Mouse (Mus musculus) forebrain, embryonic 16.5 days (tissue): ENCODE measurements at regions not wholly inside any gene's neighbourhood (a gene's known extent, or its start where the extent isn't known, plus 50 kb on each side); places are given as distances from the start of the nearest gene placed in this dataset.

Experiments
- ATAC-seq: fragments of 200-750 bp; cut with Nextera tagmentation; 2 replicates; pipeline ENCODE4 v1.8.0; 2017; ENCODE audit warnings: mild to moderate bottlenecking, moderate library complexity
- H3K27ac ChIP-seq: fragments of 300-500 bp; sonication (generic); 2 replicates; pipeline ENCODE4 v1.5.1; 2014; ENCODE audit warnings: low read length, control low read depth
- H3K27me3 ChIP-seq: fragments of 300-500 bp; sonication (generic); replicated peaks from 2 replicates; pipeline ENCODE4 v1.6.1; 2014; ENCODE audit warnings: low read length; ENCODE audit not compliant: control insufficient read depth, insufficient read depth
- H3K36me3 ChIP-seq: fragments of 300-500 bp; sonication (generic); 2 replicates; pipeline ENCODE4 v1.6.1; 2014; ENCODE audit not compliant: control insufficient read depth, insufficient read depth
- H3K4me1 ChIP-seq: fragments of 300-500 bp; sonication (generic); replicated peaks from 2 replicates; pipeline ENCODE4 v1.6.1; 2014; ENCODE audit warnings: low read length; ENCODE audit not compliant: control insufficient read depth, insufficient read depth
- H3K4me2 ChIP-seq: fragments of 300-500 bp; sonication (generic); 2 replicates; pipeline ENCODE4 v1.6.1; 2014; ENCODE audit warnings: mild to moderate bottlenecking, low read length, control low read depth
- H3K4me3 ChIP-seq: fragments of 300-500 bp; sonication (generic); replicated peaks from 2 replicates; pipeline ENCODE4 v1.5.1; 2014; ENCODE audit warnings: mild to moderate bottlenecking, low read length, control low read depth
- H3K9ac ChIP-seq: fragments of 300-500 bp; sonication (generic); replicated peaks from 2 replicates; pipeline ENCODE4 v1.6.1; 2014; ENCODE audit warnings: low read depth, low read length, control low read depth
- H3K9me3 ChIP-seq: fragments of 300-500 bp; sonication (generic); 2 replicates; pipeline ENCODE4 v1.6.1; 2016; ENCODE audit warnings: low read length; ENCODE audit not compliant: control insufficient read depth
- WGBS: fragments of 180-500 bp; shearing (Covaris S2); extraction: QIAGEN DNeasy Blood & Tissue Kit; methylation state at CpG from one replicate; pipeline ENCODE4 v1.1.7; 2014; 5-methylcytosine and 5-hydroxymethylcytosine counted together

GRCm38 (mm10) chr10:44730721-44731120, 202.4 kb upstream of the Prdm1 start:
- H3K36me3 ChIP-seq, result no peaks in the 10 kb centered on the region
- H3K4me3 ChIP-seq, result no peak overlapping the region
- H3K9me3 ChIP-seq, result no peaks in the 10 kb centered on the region
- H3K4me2 ChIP-seq, result no peak overlapping the region
- 89% methylated on average over 8 of the region's 8 CpGs for WGBS
- no peak for ATAC-seq
- H3K9ac ChIP-seq, result no peak overlapping the region
- no peaks in the 10 kb centered on the region for H3K4me1 ChIP-seq
- no peaks in the 10 kb centered on the region for H3K27me3 ChIP-seq
- H3K27ac ChIP-seq, result no peak overlapping the region

- Histone ChIP-seq H3K9ac (no peak overlapping the region), H3K4me2 (no peak overlapping the region), H3K36me3 (no peaks in the 10 kb centered on the region), H3K27ac (no peak overlapping the region), H3K27me3 (no peaks in the 10 kb centered on the region), H3K4me3 (no peak overlapping the region), H3K4me1 (no peaks in the 10 kb centered on the region), H3K9me3 (no peaks in the 10 kb centered on the region)
- 86% methylated on average over 4 of the region's 4 CpGs for WGBS
- no peak for ATAC-seq
These were observed 200.7 kb upstream of the Prdm1 start for GRCm38 (mm10) chr10:44728963-44729362.

- H3K9me3 ChIP-seq, result no peaks in the 10 kb centered on the region
- H3K27ac ChIP-seq, result no peak overlapping the region
- no peaks in the 10 kb centered on the region for H3K27me3 ChIP-seq
- 70% methylated on average over 3 of the region's 3 CpGs for WGBS
- ATAC-seq, result no peak
- H3K4me3 ChIP-seq, result no peak overlapping the region
- no peaks in the 10 kb centered on the region for H3K4me1 ChIP-seq
- H3K4me2 ChIP-seq, result no peak overlapping the region
- no peak overlapping the region for H3K9ac ChIP-seq
- no peaks in the 10 kb centered on the region for H3K36me3 ChIP-seq
These were observed 196.3 kb upstream of the Prdm1 start for GRCm38 (mm10) chr10:44724575-44724974.

- WGBS, result 57% methylated on average over 1 of the region's 1 CpGs
- no peaks in the 10 kb centered on the region for H3K27me3 ChIP-seq
- ATAC-seq, result no peak
- no peak overlapping the region for H3K27ac ChIP-seq
- H3K9me3 ChIP-seq, result no peaks in the 10 kb centered on the region
- H3K4me1 ChIP-seq, result no peaks in the 10 kb centered on the region
- no peak overlapping the region for H3K4me2 ChIP-seq
- no peak overlapping the region for H3K4me3 ChIP-seq
- no peak overlapping the region for H3K9ac ChIP-seq
- no peaks in the 10 kb centered on the region for H3K36me3 ChIP-seq
These were observed 195.5 kb upstream of the Prdm1 start for GRCm38 (mm10) chr10:44723845-44724244.

GRCm38 (mm10) chr10:44723321-44723720, 195.0 kb upstream of the Prdm1 start:
- no peak for ATAC-seq

GRCm38 (mm10) chr10:44721670-44722069, 193.4 kb upstream of the Prdm1 start:
- no peak overlapping the region for H3K4me2 ChIP-seq
- H3K4me1 ChIP-seq, result no peaks in the 10 kb centered on the region
- 87% methylated on average over 10 of the region's 10 CpGs for WGBS
- no peaks in the 10 kb centered on the region for H3K27me3 ChIP-seq
- H3K36me3 ChIP-seq, result no peaks in the 10 kb centered on the region
- no peaks in the 10 kb centered on the region for H3K9me3 ChIP-seq
- no peak overlapping the region for H3K9ac ChIP-seq
- no peak overlapping the region for H3K4me3 ChIP-seq
- ATAC-seq, result no peak
- H3K27ac ChIP-seq, result no peak overlapping the region

More at GRCm38 (mm10) chr10:44723321-44723720, 195.0 kb upstream of the Prdm1 start:
- Histone ChIP-seq H3K9me3 (no peaks in the 10 kb centered on the region), H3K4me1 (no peaks in the 10 kb centered on the region), H3K4me2 (no peak overlapping the region), H3K9ac (no peak overlapping the region), H3K4me3 (no peak overlapping the region), H3K27me3 (no peaks in the 10 kb centered on the region), H3K27ac (no peak overlapping the region), H3K36me3 (no peaks in the 10 kb centered on the region)
- WGBS, result 77% methylated on average over 5 of the region's 5 CpGs

- Histone ChIP-seq H3K27ac (no peak overlapping the region), H3K27me3 (no peaks in the 10 kb centered on the region), H3K9ac (no peak overlapping the region), H3K4me2 (no peak overlapping the region), H3K36me3 (no peaks in the 10 kb centered on the region), H3K4me3 (no peak overlapping the region), H3K9me3 (no peaks in the 10 kb centered on the region), H3K4me1 (no peaks in the 10 kb centered on the region)
- WGBS, result 47% methylated on average over 5 of the region's 5 CpGs
- ATAC-seq, result no peak
These were observed 188.3 kb upstream of the Prdm1 start for GRCm38 (mm10) chr10:44716612-44717011.

GRCm38 (mm10) chr10:44715902-44716301, 187.6 kb upstream of the Prdm1 start:
- no peak overlapping the region for H3K27ac ChIP-seq
- ATAC-seq, result no peak
- H3K36me3 ChIP-seq, result no peaks in the 10 kb centered on the region
- no peaks in the 10 kb centered on the region for H3K27me3 ChIP-seq
- H3K9me3 ChIP-seq, result no peaks in the 10 kb centered on the region
- H3K9ac ChIP-seq, result no peak overlapping the region
- no peak overlapping the region for H3K4me3 ChIP-seq
- no peaks in the 10 kb centered on the region for H3K4me1 ChIP-seq
- H3K4me2 ChIP-seq, result no peak overlapping the region

DNA sequence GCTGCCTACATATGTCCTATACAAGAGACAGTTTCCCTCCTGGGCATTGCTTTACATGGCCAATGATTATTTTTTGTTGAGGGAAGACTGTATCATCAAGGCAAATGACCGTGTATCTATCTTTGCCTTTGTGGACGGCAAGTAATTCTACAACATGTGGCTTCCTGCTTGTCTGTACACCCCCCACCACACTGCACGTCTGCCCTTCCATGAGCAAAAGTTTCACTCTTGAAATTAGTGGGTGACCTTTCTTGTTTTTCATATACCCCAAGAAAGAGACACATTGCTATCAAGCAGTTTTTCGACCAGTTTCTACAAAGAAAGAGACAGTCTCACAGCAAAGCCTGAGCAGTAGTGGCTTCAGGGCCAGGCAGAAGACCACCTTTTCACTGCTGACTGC, 180.5 kb upstream of the Prdm1 start:
- Histone ChIP-seq H3K9ac (no peak overlapping the region), H3K4me1 (no peaks in the 10 kb centered on the region), H3K36me3 (no peaks in the 10 kb centered on the region), H3K27ac (no peak overlapping the region), H3K27me3 (no peaks in the 10 kb centered on the region), H3K4me3 (no peak overlapping the region), H3K4me2 (no peak overlapping the region), H3K9me3 (no peaks in the 10 kb centered on the region)
- WGBS, result 90% methylated on average over 4 of the region's 4 CpGs
- ATAC-seq, result no peak

- Histone ChIP-seq H3K27ac (no peak overlapping the region), H3K9me3 (no peaks in the 10 kb centered on the region), H3K4me3 (no peak overlapping the region), H3K4me1 (no peaks in the 10 kb centered on the region), H3K27me3 (no peaks in the 10 kb centered on the region), H3K9ac (no peak overlapping the region), H3K36me3 (no peaks in the 10 kb centered on the region), H3K4me2 (no peak overlapping the region)
- no peak for ATAC-seq
- 90% methylated on average over 3 of the region's 3 CpGs for WGBS
These were observed 175.8 kb upstream of the Prdm1 start for GRCm38 (mm10) chr10:44704143-44704542.
